10 mouse cellular contexts compared by ENCODE assay signal in genomic region chr11:49189737-49190136, GRCm38 (mm10). TPM values are rescaled to one million over a fixed set of nuclear protein-coding genes. Genes with fewer than 3 reads are reported as not detected.
A peak's percentile ranks its signal among the peaks of the same experiment; 100 is the strongest.
DNase-seq lines count a peak whose midpoint lies in the region; ATAC-seq and TF ChIP-seq lines count a peak whose summit lies in the region.
"Had no signal": no experiment of that assay in that cellular context is flagged by ENCODE, and none has a peak within 500 bp of the region (broad histone marks: within the 10 kb centered on the region; RNA-seq: fewer than 3 reads in every experiment).

No protein-coding gene starts in this region.

- peak; percentile 82 for DNase-seq in kidney, adult 2 months
- DNase-seq in Patski (ENCODE audit: low read depth, low spot score), result no peak
- DNase-seq in cerebellum, postnatal 36 days, result peak; percentile 52 to 73
- peak; percentile 67 to 81 for DNase-seq in heart, postnatal 14 days
- peak; percentile 45 to 66 for DNase-seq in left cerebral cortex, adult 2 months (ENCODE audit: extremely low spot score in 1 of 2, low spot score in 2 of 2)
- DNase-seq in midbrain, postnatal 0 days (ENCODE audit: low spot score), result peak; percentile 61
- DNase-seq in thymus, adult 2 months, result peak; percentile 80

- intact Hi-C loops in heart, postnatal 14 days (cut with DNase I), result loop anchor here (1.0 to 10.0 kb wide), 5 partner anchors 79 to 345 kb away; partner anchors contain the start of gene Irgm1
- intact Hi-C loops in left cerebral cortex, adult 2 months (cut with DNase I), result loop anchor here (1.0 to 10.0 kb wide), 3 partner anchors 83 to 348 kb away; no protein-coding TSS in a partner anchor

- H3K4me3 ChIP-seq in kidney, adult 2 months (ENCODE audit: insufficient read depth, low read depth, low read length), result no peak overlapping the region
- H3K4me3 ChIP-seq in kidney, embryonic 14.5 days (ENCODE audit: low read length), result no peak overlapping the region
- no peak overlapping the region for H3K4me3 ChIP-seq in left cerebral cortex, adult 2 months
- H3K4me3 ChIP-seq in midbrain, postnatal 0 days (ENCODE audit: low read depth, low read length), result no peak overlapping the region
- H3K4me3 ChIP-seq in thymus, adult 2 months (ENCODE audit: control insufficient read depth, insufficient read depth, low read length), result no peak overlapping the region
- H3K4me3 ChIP-seq: embryonic facial prominence, embryonic 12.5 days had no signal

- H3K9me3 ChIP-seq in kidney, embryonic 14.5 days (ENCODE audit: control insufficient read depth, low read length), result no peaks in the 10 kb centered on the region
- no peaks in the 10 kb centered on the region for H3K9me3 ChIP-seq in midbrain, postnatal 0 days (ENCODE audit: low read length)
- H3K9me3 ChIP-seq: embryonic facial prominence, embryonic 12.5 days had no signal

- in situ Hi-C loops in Patski (cut with MboI; ENCODE audit: low pct_unique_long_range_greater_than_20kb), result loop anchor here (5.0 to 25.0 kb wide), 3 partner anchors 78 to 348 kb away; partner anchors contain the start of genes Olfr1381 and Olfr1382

- POLR2A ChIA-PET in Patski (lab: Charles Lee), result no interaction called here

- no peaks in the 10 kb centered on the region for H3K27me3 ChIP-seq in kidney, adult 2 months (replicated peaks; ENCODE audit: control insufficient read depth, insufficient read depth, low read length)
- H3K27me3 ChIP-seq in kidney, embryonic 14.5 days (ENCODE audit: control insufficient read depth, insufficient read depth, low read length), result no peaks in the 10 kb centered on the region
- H3K27me3 ChIP-seq in Patski, result no peaks in the 10 kb centered on the region
- no peaks in the 10 kb centered on the region for H3K27me3 ChIP-seq in midbrain, postnatal 0 days (ENCODE audit: insufficient read depth, low read length)
- H3K27me3 ChIP-seq in thymus, adult 2 months (ENCODE audit: control insufficient read depth, insufficient read depth, low read length), result no peaks in the 10 kb centered on the region
- H3K27me3 ChIP-seq: embryonic facial prominence, embryonic 12.5 days had no signal

- 3% methylated on average over 7 of the region's 7 CpGs for WGBS in kidney, adult 2 months
- 4% methylated on average over 7 of the region's 7 CpGs for WGBS in kidney, embryonic 14.5 days
- 5% methylated on average over 7 of the region's 7 CpGs for WGBS in midbrain, postnatal 0 days
- 3% methylated on average over 7 of the region's 7 CpGs for WGBS in thymus, adult 2 months

- CTCF ChIA-PET in Patski (lab: Charles Lee), result interaction anchor here (1.7 to 2.3 kb wide), 2 partner anchors 82 kb away, joined by 6 to 14 read pairs; no protein-coding TSS in a partner anchor

- H3K4me2 ChIP-seq in kidney, embryonic 14.5 days (replicated peaks; ENCODE audit: low read depth, low read length), result no peak overlapping the region
- H3K4me2 ChIP-seq in midbrain, postnatal 0 days (ENCODE audit: low read depth, low read length, poor library complexity, severe bottlenecking), result no peak overlapping the region
- H3K4me2 ChIP-seq: embryonic facial prominence, embryonic 12.5 days had no signal

- no peak for TF ChIP-seq POLR2A in kidney, adult 2 months (IDR thresholded peaks at IDR 0.05; ENCODE audit: low read depth, low read length)
- no peak for TF ChIP-seq POLR2A in thymus, adult 2 months (IDR thresholded peaks at IDR 0.05; ENCODE audit: control insufficient read depth, extremely low read depth, insufficient read depth, low read length, poor library complexity)

- ATAC-seq in kidney, embryonic 14.5 days (ENCODE audit: low FRiP score, low TSS enrichment), result no peak
- no peak for ATAC-seq in Patski
- 0 out of 2 replicates have a peak, but pooled peaks have one; percentile 52 for ATAC-seq in midbrain, postnatal 0 days (ENCODE audit: low FRiP score)

- H3K4me1 ChIP-seq in kidney, adult 2 months (ENCODE audit: control insufficient read depth, insufficient read depth, low read length), result no peaks in the 10 kb centered on the region
- H3K4me1 ChIP-seq in kidney, embryonic 14.5 days (ENCODE audit: control insufficient read depth, insufficient read depth, low read length), result no peaks in the 10 kb centered on the region
- H3K4me1 ChIP-seq in midbrain, postnatal 0 days (ENCODE audit: insufficient read depth, low read length), result no peaks in the 10 kb centered on the region
- H3K4me1 ChIP-seq in thymus, adult 2 months (replicated peaks; ENCODE audit: control insufficient read depth, insufficient read depth, low read length), result no peaks in the 10 kb centered on the region
- H3K4me1 ChIP-seq: embryonic facial prominence, embryonic 12.5 days had no signal

- TF ChIP-seq CTCF in kidney, adult 2 months (conservative IDR thresholded peaks at IDR 0.05; ENCODE audit: insufficient read depth, insufficient read length, low read depth, low read length), result peak; percentile 64
- peak; percentile 78 for TF ChIP-seq CTCF in Patski (IDR thresholded peaks at IDR 0.05)
- TF ChIP-seq CTCF in left cerebral cortex, adult 2 months (IDR thresholded peaks at IDR 0.05), result peak; percentile 76
- TF ChIP-seq CTCF in midbrain, postnatal 0 days (IDR thresholded peaks at IDR 0.05), result peak; percentile 84
- no peak for TF ChIP-seq CTCF in thymus, adult 2 months (IDR thresholded peaks at IDR 0.05; ENCODE audit: borderline replicate concordance, control insufficient read depth, extremely low read depth, insufficient read depth, low read length, poor library complexity)

- H3K9ac ChIP-seq in kidney, embryonic 14.5 days (ENCODE audit: low read depth, low read length), result no peak overlapping the region
- H3K9ac ChIP-seq in midbrain, postnatal 0 days (replicated peaks; ENCODE audit: low read length, poor library complexity, severe bottlenecking), result no peak overlapping the region
- H3K9ac ChIP-seq: embryonic facial prominence, embryonic 12.5 days had no signal

- no peaks in the 10 kb centered on the region for H3K36me3 ChIP-seq in kidney, adult 2 months (ENCODE audit: control insufficient read depth, insufficient read depth, low read length)
- no peaks in the 10 kb centered on the region for H3K36me3 ChIP-seq in kidney, embryonic 14.5 days (ENCODE audit: control insufficient read depth, insufficient read depth, low read length)
- no peaks in the 10 kb centered on the region for H3K36me3 ChIP-seq in midbrain, postnatal 0 days (ENCODE audit: insufficient read depth, low read length)
- H3K36me3 ChIP-seq in thymus, adult 2 months (ENCODE audit: control insufficient read depth, insufficient read depth, low read length), result no peaks in the 10 kb centered on the region
- H3K36me3 ChIP-seq: embryonic facial prominence, embryonic 12.5 days had no signal

- H3K27ac ChIP-seq in kidney, adult 2 months (ENCODE audit: insufficient read depth, low read depth, low read length), result no peak overlapping the region
- no peak overlapping the region for H3K27ac ChIP-seq in kidney, embryonic 14.5 days (ENCODE audit: low read depth, low read length)
- H3K27ac ChIP-seq in left cerebral cortex, adult 2 months, result no peak overlapping the region
- no peak overlapping the region for H3K27ac ChIP-seq in midbrain, postnatal 0 days (ENCODE audit: low read depth, low read length)
- no peak overlapping the region for H3K27ac ChIP-seq in thymus, adult 2 months (ENCODE audit: control insufficient read depth, insufficient read depth, low read length)
- H3K27ac ChIP-seq: embryonic facial prominence, embryonic 12.5 days had no signal

RNA-seq across cellular contexts. Expression of gene Btnl9, which starts 2.8 kb away (rescaled TPM):
- 6.4 and 7.5 TPM in 2 replicates for polyA plus RNA-seq in kidney, adult 2 months (2012; rRNA removed)
- 1.6 and 3.1 TPM in 2 replicates for polyA plus RNA-seq in kidney, embryonic 14.5 days (2014; fragmentation: Nextera tagmentation; extraction: Ambion mirVana)
- polyA plus RNA-seq in Patski (2021), result not detected
- total RNA-seq in heart, postnatal 14 days (2021), result 10 to 100 TPM; 48.3 to 52.4 TPM
- total RNA-seq in left cerebral cortex, adult 2 months (2021), result not detected
- total RNA-seq in midbrain, postnatal 0 days (2014; rRNA removed), result 0.19 TPM in 1 of 2 replicates, not detected in the other
- polyA plus RNA-seq in midbrain, postnatal 0 days (2015; fragmentation: Nextera tagmentation; extraction: Ambion mirVana), result 0.26 and 0.80 TPM in 2 replicates
- polyA plus RNA-seq in thymus, adult 2 months (2012; rRNA removed), result 2.6 and 3.0 TPM in 2 replicates

RNA-seq across cellular contexts. Expression of gene Zfp62, which starts 13.4 kb away (rescaled TPM):
- polyA plus RNA-seq in kidney, adult 2 months (2012; rRNA removed), result 2.0 and 2.6 TPM in 2 replicates
- 27.6 and 51.1 TPM in 2 replicates for polyA plus RNA-seq in kidney, embryonic 14.5 days (2014; fragmentation: Nextera tagmentation; extraction: Ambion mirVana)
- 31.9 TPM for polyA plus RNA-seq in Patski (2021)
- total RNA-seq in heart, postnatal 14 days (2021), result 10 to 100 TPM; 26.3 to 27.0 TPM
- total RNA-seq in left cerebral cortex, adult 2 months (2021), result 10 to 100 TPM; 53.1 to 58.1 TPM
- 25.6 and 40.2 TPM in 2 replicates for total RNA-seq in midbrain, postnatal 0 days (2014; rRNA removed)
- 26.0 and 26.6 TPM in 2 replicates for polyA plus RNA-seq in midbrain, postnatal 0 days (2015; fragmentation: Nextera tagmentation; extraction: Ambion mirVana)
- 6.0 TPM in 2 replicates for polyA plus RNA-seq in thymus, adult 2 months (2012; rRNA removed)

RNA-seq across cellular contexts. Expression of gene Olfr1394, which starts 35.6 kb away (rescaled TPM):
- 0.02 TPM in 1 of 2 replicates, not detected in the other for polyA plus RNA-seq in kidney, adult 2 months (2012; rRNA removed)
- polyA plus RNA-seq in kidney, embryonic 14.5 days (2014; fragmentation: Nextera tagmentation; extraction: Ambion mirVana), result not detected in 2 replicates
- not detected for polyA plus RNA-seq in Patski (2021)
- total RNA-seq in heart, postnatal 14 days (2021), result not detected
- not detected for total RNA-seq in left cerebral cortex, adult 2 months (2021)
- total RNA-seq in midbrain, postnatal 0 days (2014; rRNA removed), result not detected in 2 replicates
- polyA plus RNA-seq in midbrain, postnatal 0 days (2015; fragmentation: Nextera tagmentation; extraction: Ambion mirVana), result not detected in 2 replicates
- not detected in 2 replicates for polyA plus RNA-seq in thymus, adult 2 months (2012; rRNA removed)
- polyA plus RNA-seq: embryonic facial prominence, embryonic 12.5 days; lung, embryonic 16.5 days had no signal

RNA-seq across cellular contexts. Expression of gene Olfr1395, which starts 47.7 kb away (rescaled TPM):
- not detected in 2 replicates for polyA plus RNA-seq in kidney, adult 2 months (2012; rRNA removed)
- polyA plus RNA-seq in kidney, embryonic 14.5 days (2014; fragmentation: Nextera tagmentation; extraction: Ambion mirVana), result not detected in 2 replicates
- not detected for polyA plus RNA-seq in Patski (2021)
- total RNA-seq in heart, postnatal 14 days (2021), result not detected
- not detected for total RNA-seq in left cerebral cortex, adult 2 months (2021)
- not detected in 2 replicates for total RNA-seq in midbrain, postnatal 0 days (2014; rRNA removed)
- polyA plus RNA-seq in midbrain, postnatal 0 days (2015; fragmentation: Nextera tagmentation; extraction: Ambion mirVana), result not detected in 2 replicates
- not detected in 2 replicates for polyA plus RNA-seq in thymus, adult 2 months (2012; rRNA removed)
- polyA plus RNA-seq: embryonic facial prominence, embryonic 12.5 days; lung, embryonic 16.5 days had no signal

RNA-seq across cellular contexts. Expression of gene Mgat1, which starts 54.3 kb away (rescaled TPM):
- 157 and 198 TPM in 2 replicates for polyA plus RNA-seq in kidney, adult 2 months (2012; rRNA removed)
- 43.8 and 55.3 TPM in 2 replicates for polyA plus RNA-seq in kidney, embryonic 14.5 days (2014; fragmentation: Nextera tagmentation; extraction: Ambion mirVana)
- 81.9 TPM for polyA plus RNA-seq in Patski (2021)
- total RNA-seq in heart, postnatal 14 days (2021), result 10 to 100 TPM; 59.3 to 68.4 TPM
- 10 to 100 TPM; 64.4 to 77.0 TPM for total RNA-seq in left cerebral cortex, adult 2 months (2021)
- 88.1 and 102 TPM in 2 replicates for total RNA-seq in midbrain, postnatal 0 days (2014; rRNA removed)
- polyA plus RNA-seq in midbrain, postnatal 0 days (2015; fragmentation: Nextera tagmentation; extraction: Ambion mirVana), result 33.9 and 35.4 TPM in 2 replicates
- polyA plus RNA-seq in thymus, adult 2 months (2012; rRNA removed), result 336 and 378 TPM in 2 replicates
